8 mouse cellular contexts compared by ENCODE assay signal in genomic region chr7:19175708-19176515, GRCm38 (mm10). TPM values are rescaled to one million over a fixed set of nuclear protein-coding genes. Genes with fewer than 3 reads are reported as not detected.
DNase-seq lines count a peak whose midpoint lies in the region; ATAC-seq and TF ChIP-seq lines count a peak whose summit lies in the region.

TSS of gene Eml2 (plus strand) at chr7:19176421.

- TF ChIP-seq EP300 in heart, postnatal 0 days (IDR thresholded peaks at IDR 0.05; ENCODE audit: low read depth), result no peak

- WGBS in bone marrow, adult 2 months, result 7% methylated on average over 30 of the region's 30 CpGs
- WGBS in forebrain, embryonic 11.5 days, result under 1% methylated on average over 30 of the region's 30 CpGs
- WGBS in heart, postnatal 0 days, result 4% methylated on average over 30 of the region's 30 CpGs
- WGBS in large intestine, adult 2 months, result 4% methylated on average over 30 of the region's 30 CpGs
- WGBS in liver, embryonic 15.5 days (ENCODE audit: insufficient replicate concordance), result 4% methylated on average over 30 of the region's 30 CpGs
- WGBS in olfactory bulb, adult 2 months, result 1% methylated on average over 30 of the region's 30 CpGs

- H3K9ac ChIP-seq in forebrain, embryonic 11.5 days (ENCODE audit: low read length), result peak within 1 kb of the TSS; percentile 50
- H3K9ac ChIP-seq in heart, postnatal 0 days (replicated peaks; ENCODE audit: low read depth, low read length), result no peak within 1 kb of the TSS
- H3K9ac ChIP-seq in liver, embryonic 15.5 days, result no peak within 1 kb of the TSS

- H3K27ac ChIP-seq in bone marrow, adult 2 months (ENCODE audit: control insufficient read depth, insufficient read depth, low read depth, low read length, poor library complexity), result no peak within 1 kb of the TSS
- no peak within 1 kb of the TSS for H3K27ac ChIP-seq in forebrain, embryonic 11.5 days (ENCODE audit: low read depth, low read length)
- no peak within 1 kb of the TSS for H3K27ac ChIP-seq in heart, postnatal 0 days (ENCODE audit: low read depth)
- no peak within 1 kb of the TSS for H3K27ac ChIP-seq in liver, embryonic 15.5 days (replicated peaks)
- peak within 1 kb of the TSS; percentile 97 for H3K27ac ChIP-seq in olfactory bulb, adult 2 months (ENCODE audit: insufficient read depth, low read depth, low read length)

- no peak for TF ChIP-seq CTCF in bone marrow, adult 2 months (IDR thresholded peaks at IDR 0.05; ENCODE audit: control insufficient read depth, insufficient read depth, low read length)
- TF ChIP-seq CTCF in heart, postnatal 0 days (IDR thresholded peaks at IDR 0.05; ENCODE audit: low read depth), result no peak
- no peak for TF ChIP-seq CTCF in olfactory bulb, adult 2 months (IDR thresholded peaks at IDR 0.05; ENCODE audit: insufficient read depth, low read depth, low read length)

- ATAC-seq in forebrain, embryonic 11.5 days (replicated peaks; ENCODE audit: low FRiP score), result peak; percentile 78
- no peak for ATAC-seq in heart, postnatal 0 days (ENCODE audit: insufficient read depth, low read depth)
- no peak for ATAC-seq in liver, embryonic 15.5 days (ENCODE audit: insufficient read depth)

- H3K4me2 ChIP-seq in forebrain, embryonic 11.5 days (ENCODE audit: low read depth, low read length, severe bottlenecking), result peak within 1 kb of the TSS; percentile 63
- no peak within 1 kb of the TSS for H3K4me2 ChIP-seq in heart, postnatal 0 days (ENCODE audit: low read depth, low read length)
- H3K4me2 ChIP-seq in liver, embryonic 15.5 days, result 0 out of 2 replicates have a peak within 1 kb of the TSS, but pooled peaks have one; percentile 4

- peaks cover 3% of the 10 kb centered on the region; the same call in 1 of the 2 replicates for H3K4me1 ChIP-seq in bone marrow, adult 2 months (ENCODE audit: control insufficient read depth, insufficient read depth, low read length)
- H3K4me1 ChIP-seq in forebrain, embryonic 11.5 days (replicated peaks; ENCODE audit: control insufficient read depth, insufficient read depth, low read length), result peaks cover 12% of the 10 kb centered on the region; the same call in 1 of the 2 replicates
- H3K4me1 ChIP-seq in heart, postnatal 0 days (ENCODE audit: control insufficient read depth, insufficient read depth), result peaks cover 18% of the 10 kb centered on the region
- H3K4me1 ChIP-seq in liver, embryonic 15.5 days (replicated peaks), result peaks cover 56% of the 10 kb centered on the region
- peaks cover 32% of the 10 kb centered on the region for H3K4me1 ChIP-seq in olfactory bulb, adult 2 months (ENCODE audit: control insufficient read depth, insufficient read depth, low read length)

- H3K27me3 ChIP-seq in forebrain, embryonic 11.5 days (ENCODE audit: control insufficient read depth, insufficient read depth, low read length), result peaks cover 48% of the 10 kb centered on the region
- peaks cover 43% of the 10 kb centered on the region for H3K27me3 ChIP-seq in heart, postnatal 0 days (ENCODE audit: control insufficient read depth, insufficient read depth, low read length)
- H3K27me3 ChIP-seq in liver, embryonic 15.5 days, result peaks cover 94% of the 10 kb centered on the region

- no peaks in the 10 kb centered on the region for H3K9me3 ChIP-seq in forebrain, embryonic 11.5 days (ENCODE audit: control insufficient read depth, low read length)
- no peaks in the 10 kb centered on the region for H3K9me3 ChIP-seq in heart, postnatal 0 days (replicated peaks; ENCODE audit: control insufficient read depth, low read length)
- 0 out of 2 replicates have a peak, but pooled peaks cover 4% of the 10 kb centered on the region for H3K9me3 ChIP-seq in liver, embryonic 15.5 days (replicated peaks)

- no peak for TF ChIP-seq POLR2A in bone marrow, adult 2 months (IDR thresholded peaks at IDR 0.05; ENCODE audit: borderline replicate concordance, control insufficient read depth, low read depth, low read length)
- peak; percentile 59; the same call in 1 of the 2 replicates for TF ChIP-seq POLR2A in olfactory bulb, adult 2 months (IDR thresholded peaks at IDR 0.05; ENCODE audit: insufficient read depth, low read depth, low read length)

- peak; percentile 46 for DNase-seq in CD4-positive helper T cell, adult 2 months (ENCODE audit: low read depth, low spot score)
- DNase-seq in forebrain, embryonic 11.5 days (ENCODE audit: low spot score), result peak; percentile 72
- no peak for DNase-seq in heart, postnatal 0 days (ENCODE audit: low spot score)
- DNase-seq in large intestine, adult 2 months (ENCODE audit: low read depth, low spot score), result no peak
- DNase-seq in urinary bladder, postnatal 14 days (ENCODE audit: low spot score), result no peak

- no peaks in the 10 kb centered on the region for H3K36me3 ChIP-seq in forebrain, embryonic 11.5 days (ENCODE audit: control insufficient read depth, insufficient read depth, low read length)
- H3K36me3 ChIP-seq in heart, postnatal 0 days (replicated peaks; ENCODE audit: control insufficient read depth, insufficient read depth, low read length), result no peaks in the 10 kb centered on the region
- H3K36me3 ChIP-seq in liver, embryonic 15.5 days (replicated peaks), result no peaks in the 10 kb centered on the region

- H3K4me3 ChIP-seq in bone marrow, adult 2 months (replicated peaks; ENCODE audit: control insufficient read depth, low read depth, low read length), result no peak within 1 kb of the TSS
- H3K4me3 ChIP-seq in forebrain, embryonic 11.5 days (ENCODE audit: low read depth, low read length), result peak within 1 kb of the TSS; percentile 40
- no peak within 1 kb of the TSS for H3K4me3 ChIP-seq in heart, postnatal 0 days (ENCODE audit: low read depth, low read length)
- H3K4me3 ChIP-seq in liver, embryonic 15.5 days (replicated peaks), result no peak within 1 kb of the TSS; the same call in 1 of the 2 replicates
- H3K4me3 ChIP-seq in olfactory bulb, adult 2 months (ENCODE audit: insufficient read depth, low read depth, low read length), result peak within 1 kb of the TSS; percentile 84

RNA-seq across cellular contexts. Expression of gene Eml2, which starts in this region (rescaled TPM):
- 14.2 and 33.1 TPM in 2 replicates for polyA plus RNA-seq in bone marrow, adult 2 months (2011; ENCODE audit: insufficient read depth, insufficient read length, low replicate concordance, missing spikeins)
- polyA plus RNA-seq in forebrain, embryonic 11.5 days (2014; fragmentation: Nextera tagmentation; extraction: Ambion mirVana), result 2.0 and 2.1 TPM in 2 replicates
- 34.8 and 58.9 TPM in 2 replicates for total RNA-seq in heart, postnatal 0 days (2014; rRNA removed; ENCODE audit: low replicate concordance)
- polyA plus RNA-seq in heart, postnatal 0 days (2015; fragmentation: Nextera tagmentation; extraction: Ambion mirVana), result 23.7 and 26.8 TPM in 2 replicates
- 16.7 and 19.6 TPM in 2 replicates for polyA plus RNA-seq in large intestine, adult 2 months (2012; rRNA removed)
- 3.9 and 4.2 TPM in 2 replicates for polyA plus RNA-seq in liver, embryonic 15.5 days (2015; fragmentation: Nextera tagmentation; extraction: Ambion mirVana)
- not detected in 2 replicates for polyA plus RNA-seq in olfactory bulb, adult 2 months (2012; ENCODE audit: insufficient read depth, insufficient read length, low replicate concordance, missing spikeins)

Comparison
In these comparisons a context has a peak if more than half of its experiments do, and no peak if none do; other contexts are left out.
1. DNase-seq: peak in CD4-positive helper T cell, adult 2 months (single experiment) and forebrain, embryonic 11.5 days (single experiment); none in heart, postnatal 0 days (single experiment), large intestine, adult 2 months (single experiment) and urinary bladder, postnatal 14 days (single experiment).
2. H3K4me3 ChIP-seq: peak in forebrain, embryonic 11.5 days (single experiment) and olfactory bulb, adult 2 months (single experiment); none in bone marrow, adult 2 months (single experiment), heart, postnatal 0 days (single experiment) and liver, embryonic 15.5 days (single experiment).